Mouse (Mus musculus) lung, adult 2 months (tissue): ENCODE data around the gene Rasgrp1.

ENCODE experiments used
- CTCF ChIP-seq: fragments of 200-500 bp; IDR thresholded peaks from 2 replicates; pipeline ENCODE4 v1.5.1; 2011; ENCODE audit warnings: mild to moderate bottlenecking, low read length, control low read depth; ENCODE audit not compliant: insufficient read depth
- POLR2A ChIP-seq: fragments of 200-500 bp; IDR thresholded peaks from 2 replicates; pipeline ENCODE4 v1.6.1; 2011; ENCODE audit warnings: low read depth, mild to moderate bottlenecking, control low read depth, low read length, borderline replicate concordance; ENCODE audit errors: extremely low read depth

DNA sequence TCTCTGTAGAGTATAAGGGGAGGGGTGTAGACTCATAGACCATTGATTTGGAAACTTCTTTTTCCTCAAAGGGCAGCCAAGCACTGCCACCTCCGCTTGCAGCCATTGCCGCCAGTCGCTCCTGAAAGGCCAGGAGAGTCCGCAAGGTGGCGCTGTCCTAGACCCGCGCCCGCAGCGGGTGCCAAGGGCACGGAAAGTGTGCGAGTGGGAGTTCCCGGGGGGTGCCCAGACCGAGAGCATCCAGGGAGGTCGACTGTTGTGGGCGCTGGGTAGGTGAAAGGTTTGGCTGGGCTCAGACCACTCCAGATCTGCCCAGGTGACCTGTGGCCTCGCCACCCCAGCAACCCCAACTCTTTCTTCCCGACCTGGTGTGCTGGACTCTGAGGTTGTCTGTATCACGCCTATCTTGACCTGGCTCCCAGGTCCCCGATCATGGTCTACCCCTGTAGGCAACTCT, 683 bp downstream of the Rasgrp1 start:
- TF ChIP-seq POLR2A = no peak
- TF ChIP-seq CTCF = peak; percentile 35
